Mouse (Mus musculus): Measurements from ENCODE around the gene Tll1. TPM values are rescaled to one million over a fixed set of nuclear protein-coding genes. Genes with fewer than 3 reads are reported as not detected.

The Tll1 gene
- 0.47 and 1.0 TPM in 2 replicates for polyA plus RNA-seq (2012; rRNA removed; ENCODE audit: low replicate concordance)

DNA sequence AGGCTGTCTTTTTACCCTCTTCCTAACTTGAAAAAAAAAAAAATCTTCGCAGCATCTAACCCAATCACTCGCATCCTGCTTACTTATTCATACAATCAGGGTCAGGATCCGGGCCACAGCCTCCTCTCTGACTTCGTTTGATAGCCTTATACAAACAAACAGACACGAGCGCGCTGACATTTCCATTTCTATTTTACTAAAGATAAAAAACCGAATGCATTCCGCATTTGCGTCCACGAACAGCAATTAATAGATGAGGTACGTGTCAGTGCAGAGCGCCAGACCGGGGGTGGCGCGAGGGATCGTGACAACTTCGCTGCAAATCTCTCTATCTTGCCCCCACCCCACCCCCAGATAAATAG lies at the start of gene Tll1:
Gene Tll1, minus strand, starts transcription at position 248 of the 362 bp plus-strand sequence.

All from mammary gland, adult 2 months (tissue).